Mouse (Mus musculus): Measurements from ENCODE around the gene Pdlim3.

Pdlim3 gene

DNA sequence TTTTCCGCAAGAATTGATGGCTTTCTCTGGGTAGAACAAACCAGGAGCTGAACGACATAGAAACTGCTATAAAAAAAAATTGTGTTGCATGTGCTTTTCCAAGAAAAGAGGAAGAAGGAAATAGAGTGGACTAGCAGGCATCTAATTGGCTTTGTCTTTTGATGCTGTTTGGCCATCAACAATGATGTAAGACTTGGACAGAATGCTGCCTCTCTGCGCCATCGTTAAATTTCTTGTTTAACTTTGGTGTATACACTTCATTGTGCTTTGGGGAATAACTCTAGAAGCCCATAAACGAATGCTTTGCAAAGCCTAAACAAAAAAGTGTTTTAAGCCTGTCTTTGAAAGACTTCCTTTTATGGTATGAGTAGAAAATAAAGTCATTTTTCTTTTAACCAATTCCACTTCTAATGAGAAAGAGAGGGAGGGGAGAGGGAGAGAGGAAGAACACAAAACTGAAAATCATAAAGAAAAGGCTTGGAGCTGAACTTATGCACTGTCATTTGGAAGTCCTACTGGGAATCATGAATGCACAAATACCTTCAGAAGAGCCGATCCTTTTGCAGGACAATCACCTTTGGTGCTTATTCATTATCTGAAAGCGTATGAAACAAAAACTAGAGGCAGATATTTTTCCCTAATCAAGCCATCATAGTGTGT, 20.5 kb downstream of the Pdlim3 start:
- no peak for DNase-seq (ENCODE audit: low spot score in 2 of 2)

DNA sequence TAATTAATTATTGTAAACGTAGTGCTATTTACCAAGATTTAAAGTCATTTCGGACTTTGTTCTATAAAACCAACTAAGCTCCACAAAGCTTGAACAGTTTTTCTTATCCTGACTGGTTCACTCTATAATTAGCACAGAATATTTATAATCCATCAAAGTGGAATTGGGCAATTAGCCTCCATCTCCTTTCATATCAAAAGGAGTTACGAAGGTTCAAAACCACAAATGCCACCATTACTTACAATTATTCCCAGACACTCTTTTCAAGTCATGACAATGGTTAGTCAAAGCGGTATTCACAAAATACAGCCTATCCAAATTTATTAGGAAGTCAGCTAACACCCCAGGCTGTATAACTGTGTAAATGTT, 21.0 kb downstream of the Pdlim3 start:
- DNase-seq (ENCODE audit: low spot score in 2 of 2): no peak

DNA sequence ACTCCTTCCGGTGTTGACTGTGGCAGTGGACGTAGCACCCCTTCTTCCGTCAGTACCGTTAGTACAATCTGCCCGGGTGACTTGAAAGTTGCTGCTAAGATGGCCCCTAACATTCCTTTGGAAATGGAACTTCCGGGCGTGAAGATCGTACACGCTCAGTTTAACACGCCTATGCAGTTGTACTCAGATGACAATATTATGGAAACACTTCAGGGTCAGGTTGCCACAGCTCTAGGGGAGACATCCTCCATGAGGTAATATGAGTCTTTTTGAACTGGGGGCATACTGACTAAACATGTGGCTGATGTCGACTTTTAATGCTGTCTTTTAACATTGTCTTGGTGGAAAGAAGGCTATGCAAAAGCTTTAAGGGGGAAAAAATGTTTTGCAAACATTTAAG, 28.4 kb downstream of the Pdlim3 start:
- DNase-seq (ENCODE audit: low spot score in 2 of 2): no peak

DNA sequence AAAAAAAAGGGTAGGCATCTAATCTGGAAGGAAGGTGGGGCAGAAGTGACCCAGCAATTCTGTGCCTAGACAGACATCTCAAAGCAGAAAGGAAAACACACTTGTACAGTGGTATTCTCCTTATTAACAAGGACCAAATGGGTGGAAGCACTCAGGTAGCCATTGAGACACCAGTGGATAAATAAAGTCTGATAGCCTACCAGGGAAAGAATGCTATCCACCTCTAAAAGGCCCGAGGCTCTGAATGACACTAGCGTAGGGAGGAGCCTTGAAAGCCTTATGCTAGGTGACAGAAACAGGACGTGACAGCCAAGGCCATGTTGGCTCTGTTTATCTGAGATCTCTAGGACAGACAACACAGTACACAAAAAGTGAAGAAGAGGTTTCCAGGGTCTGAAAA, 31.2 kb downstream of the Pdlim3 start:
- no peak for DNase-seq (ENCODE audit: low spot score in 2 of 2)

DNA sequence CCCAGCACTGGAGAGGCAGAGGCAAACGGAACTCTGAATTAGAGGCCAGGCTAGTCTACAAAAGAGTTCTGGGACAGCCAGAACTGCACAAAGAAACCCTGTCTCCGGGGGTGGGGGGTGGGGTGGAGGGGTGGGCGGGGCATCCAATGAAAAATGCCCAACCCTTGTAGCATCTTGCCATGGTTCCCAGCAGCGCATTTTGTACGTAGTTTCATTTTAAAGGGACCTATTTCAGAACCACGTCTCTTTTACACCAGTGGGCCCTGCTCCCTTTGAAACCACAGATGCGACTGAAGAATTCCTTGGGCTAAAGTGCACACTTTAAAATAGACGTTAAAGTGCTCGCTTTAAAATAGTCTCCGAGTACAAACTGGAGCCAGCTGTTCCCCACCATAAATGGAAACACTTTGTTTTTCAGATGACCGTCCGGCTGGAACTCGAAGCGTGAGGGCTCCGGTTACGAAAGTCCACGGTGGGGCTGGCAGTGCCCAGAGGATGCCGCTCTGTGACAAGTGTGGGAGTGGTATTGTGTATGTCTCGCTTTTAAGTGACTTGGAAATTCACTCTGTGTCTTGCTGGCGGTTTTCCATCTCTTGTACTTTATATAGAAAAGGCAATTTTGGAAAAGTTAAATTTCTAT, 31.9 kb downstream of the Pdlim3 start:
- no peak for DNase-seq (ENCODE audit: low spot score in 2 of 2)

DNA sequence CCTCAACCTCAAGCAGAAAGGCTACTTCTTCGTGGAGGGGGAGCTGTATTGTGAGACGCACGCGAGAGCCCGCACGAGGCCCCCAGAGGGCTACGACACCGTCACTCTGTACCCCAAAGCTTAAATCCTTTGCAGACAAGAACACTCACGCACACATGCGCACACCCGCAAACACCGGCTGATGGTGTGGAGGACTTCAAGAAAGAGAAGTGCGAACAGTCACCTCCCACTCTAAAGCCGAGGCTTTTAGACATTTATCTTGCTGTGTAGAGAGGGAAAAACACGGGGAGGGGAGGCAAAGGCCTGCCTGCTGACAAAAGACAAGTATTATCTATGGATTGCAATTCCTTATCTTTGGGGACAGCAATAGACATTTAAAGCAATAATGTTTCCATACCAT, 33.6 kb downstream of the Pdlim3 start:
- DNase-seq (ENCODE audit: low spot score in 2 of 2): no peak

DNA sequence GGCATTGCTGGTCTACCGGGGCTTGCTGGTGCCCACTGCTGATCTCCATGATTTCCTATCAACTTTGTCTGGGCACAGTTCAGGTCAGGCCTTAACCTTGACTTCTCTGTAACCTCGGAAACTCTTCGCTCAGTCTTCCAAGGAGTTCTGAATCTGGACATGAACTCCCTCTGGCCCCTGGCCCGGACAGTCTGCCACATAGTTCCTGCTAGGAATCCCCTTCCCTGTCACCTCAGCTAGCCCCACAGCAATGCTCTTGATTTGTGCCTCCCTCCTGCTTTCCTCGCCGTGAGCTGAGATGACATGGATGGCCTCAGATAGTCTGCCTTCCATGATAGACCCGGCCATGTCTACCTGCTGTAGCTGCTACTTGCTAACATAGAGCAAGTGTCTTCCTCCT, 35.1 kb downstream of the Pdlim3 start:
- no peak for DNase-seq (ENCODE audit: low spot score in 2 of 2)

DNA sequence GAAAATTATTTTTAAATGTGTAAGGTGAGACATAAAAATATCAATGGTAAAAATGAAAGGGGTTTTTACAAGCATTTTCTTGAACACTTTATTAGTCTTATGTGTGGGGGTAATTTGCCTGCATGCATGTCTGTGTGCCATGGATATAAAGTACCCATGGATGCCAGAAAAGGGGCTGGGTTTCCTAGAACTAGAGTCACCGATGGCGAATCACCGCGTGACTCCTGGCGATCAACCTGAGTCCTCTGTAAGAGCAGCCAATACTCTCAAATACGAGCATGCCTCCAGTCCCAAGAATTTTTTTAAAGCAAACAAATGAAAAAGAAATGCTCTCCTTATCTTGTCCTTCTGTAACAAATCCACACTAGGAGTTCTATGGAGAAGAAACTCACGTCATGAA, 36.9 kb downstream of the Pdlim3 start:
- DNase-seq (ENCODE audit: low spot score in 2 of 2): no peak

DNA sequence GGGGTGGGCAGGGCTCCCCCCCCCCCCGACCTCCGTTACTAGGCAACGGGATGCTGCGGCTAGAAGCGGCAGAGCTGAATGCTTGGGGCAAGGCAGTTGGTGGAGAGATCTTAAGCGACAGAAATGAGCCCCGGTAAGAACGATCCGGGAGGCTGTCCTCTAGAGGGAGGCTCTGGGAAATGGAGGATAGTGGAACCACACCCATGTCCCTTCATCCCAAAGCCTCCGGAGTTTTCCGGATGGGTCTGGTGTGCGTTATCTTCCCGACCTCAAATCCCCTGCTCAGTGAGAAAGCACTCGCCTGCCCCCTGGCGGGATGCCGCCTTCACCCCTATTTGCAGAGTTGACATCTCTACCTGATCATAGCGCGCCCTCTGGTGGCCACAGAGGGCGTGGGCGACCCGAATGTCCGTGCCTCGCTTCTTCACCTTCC, 49.3 kb downstream of the Pdlim3 start, which contains the start of gene Ccdc110:
Gene Ccdc110, plus strand, starts transcription at position 38 of the 433 bp plus-strand sequence.
- peak; percentile 91 to 97 for DNase-seq (ENCODE audit: low spot score in 2 of 2)

DNA sequence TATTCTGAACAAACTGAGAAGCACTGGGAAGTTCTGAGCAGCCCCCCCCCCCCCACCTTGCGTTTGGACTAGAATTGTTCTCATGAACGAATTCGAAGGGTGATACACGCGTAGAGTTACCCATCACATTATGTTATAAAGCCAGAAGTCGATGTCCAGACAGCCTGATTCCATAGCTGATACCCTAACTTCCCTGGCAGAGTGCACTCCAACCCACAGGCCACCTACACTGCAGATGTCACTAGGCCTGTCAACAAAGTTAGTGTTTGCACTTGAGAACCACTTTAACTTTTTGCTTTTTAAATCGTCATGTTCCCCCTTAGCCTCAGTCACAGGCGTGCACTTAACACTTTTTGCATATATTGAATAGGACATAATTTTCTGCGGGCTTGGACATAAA, 51.7 kb downstream of the Pdlim3 start:
- no peak for DNase-seq (ENCODE audit: low spot score in 2 of 2)

DNA sequence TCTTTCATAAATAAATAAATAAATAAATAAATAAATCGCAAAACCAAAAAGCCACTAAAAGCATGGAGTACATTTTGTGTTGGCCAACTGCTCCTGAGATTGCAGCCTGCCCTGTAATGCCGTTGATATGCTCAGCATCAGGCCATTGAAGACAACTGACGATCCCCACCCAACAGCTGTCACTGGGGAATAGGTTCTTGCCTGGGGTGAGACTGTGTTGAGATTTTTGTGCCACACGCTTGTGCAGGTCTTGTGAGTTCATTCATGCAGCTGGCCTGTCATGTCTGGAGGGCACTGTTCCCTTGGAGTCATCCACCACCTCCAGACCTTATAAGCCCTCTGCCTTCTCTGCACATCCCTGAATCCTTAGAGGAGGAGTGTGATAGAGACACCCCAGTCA, 61.0 kb downstream of the Pdlim3 start:
- DNase-seq (ENCODE audit: low spot score in 2 of 2): no peak

DNA sequence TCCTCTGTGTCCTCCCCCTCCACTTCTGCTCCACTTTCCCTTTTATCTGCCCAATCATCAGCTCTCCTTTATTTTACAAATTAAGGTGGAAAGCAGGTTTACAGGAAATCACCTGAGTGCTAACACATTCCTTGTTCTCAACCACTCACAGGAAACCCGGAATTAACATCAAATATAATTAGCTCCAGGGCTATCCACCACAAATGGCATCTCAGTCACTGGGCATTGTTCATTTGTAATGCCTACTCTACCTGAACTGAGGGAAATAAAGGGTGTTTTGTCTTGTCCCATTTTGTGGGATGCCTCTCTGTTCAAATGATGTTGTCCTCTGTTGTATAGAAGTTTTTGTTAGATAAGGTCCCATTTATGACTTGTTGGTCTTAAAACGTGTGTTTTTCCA, 65.4 kb downstream of the Pdlim3 start:
- DNase-seq (ENCODE audit: low spot score in 2 of 2): no peak

All from frontal cortex, postnatal 14 days (tissue).